Mouse (Mus musculus) limb, embryonic 11.5 days (tissue): ENCODE data around the gene Col23a1. TPM values are rescaled to one million over a fixed set of nuclear protein-coding genes. Genes with fewer than 3 reads are reported as not detected.

Experiments used
- ATAC-seq: fragments of 200-750 bp; cut with Nextera tagmentation; 2 replicates; pipeline ENCODE4 v1.8.0; 2017; ENCODE audit warnings: low read depth; ENCODE audit not compliant: insufficient number of reproducible peaks, low FRiP score, low TSS enrichment
- DNase-seq: peaks from one replicate; pipeline ENCODE4 v3.0.0-alpha.2; 2015; ENCODE audit warnings: low spot score
- H3K27ac ChIP-seq: fragments of 300-500 bp; sonication (generic); replicated peaks from 2 replicates; pipeline ENCODE4 v1.5.1; 2014; ENCODE audit warnings: low read depth, mild to moderate bottlenecking, low read length
- H3K27me3 ChIP-seq: fragments of 300-500 bp; sonication (generic); 2 replicates; pipeline ENCODE4 v1.6.1; 2014; ENCODE audit warnings: mild to moderate bottlenecking, low read length, mixed read lengths; ENCODE audit not compliant: control insufficient read depth, insufficient read depth
- H3K36me3 ChIP-seq: fragments of 300-500 bp; sonication (generic); 2 replicates; pipeline ENCODE4 v1.6.1; 2014; ENCODE audit warnings: mild to moderate bottlenecking, low read length, moderate library complexity, mixed read lengths; ENCODE audit not compliant: control insufficient read depth, insufficient read depth
- H3K4me1 ChIP-seq: fragments of 300-500 bp; sonication (generic); 2 replicates; pipeline ENCODE4 v1.6.1; 2014; ENCODE audit warnings: low read length, mixed read lengths; ENCODE audit not compliant: control insufficient read depth, insufficient read depth
- H3K4me2 ChIP-seq: fragments of 300-500 bp; sonication (generic); 2 replicates; pipeline ENCODE4 v1.6.1; 2014; ENCODE audit warnings: low read depth, mild to moderate bottlenecking, moderate library complexity; ENCODE audit not compliant: severe bottlenecking
- H3K4me3 ChIP-seq: fragments of 300-500 bp; sonication (generic); 2 replicates; pipeline ENCODE4 v1.5.1; 2014; ENCODE audit warnings: low read depth, low read length
- H3K9ac ChIP-seq: fragments of 300-500 bp; sonication (generic); 2 replicates; pipeline ENCODE4 v1.6.1; 2014; ENCODE audit warnings: mild to moderate bottlenecking, low read length
- H3K9me3 ChIP-seq: fragments of 300-500 bp; sonication (generic); 2 replicates; pipeline ENCODE4 v1.6.1; 2016; ENCODE audit warnings: low read length; ENCODE audit not compliant: control insufficient read depth
- WGBS: fragments of 180-500 bp; shearing (Covaris S2); extraction: QIAGEN DNeasy Blood & Tissue Kit; methylation state at CpG from one replicate; pipeline ENCODE4 v1.1.7; 2014; 5-methylcytosine and 5-hydroxymethylcytosine counted together
- polyA plus RNA-seq: library from polyadenylated mRNA; unstranded; fragments of >200 nt; fragmentation: Nextera tagmentation; extraction: Ambion mirVana; gene quantifications from 2 replicates; pipeline ENCODE4 v1.2.1, GENCODE M21; 2014

Col23a1 gene
- polyA plus RNA-seq, 1 experiment from 2014 or later = 21.1 TPM

DNA sequence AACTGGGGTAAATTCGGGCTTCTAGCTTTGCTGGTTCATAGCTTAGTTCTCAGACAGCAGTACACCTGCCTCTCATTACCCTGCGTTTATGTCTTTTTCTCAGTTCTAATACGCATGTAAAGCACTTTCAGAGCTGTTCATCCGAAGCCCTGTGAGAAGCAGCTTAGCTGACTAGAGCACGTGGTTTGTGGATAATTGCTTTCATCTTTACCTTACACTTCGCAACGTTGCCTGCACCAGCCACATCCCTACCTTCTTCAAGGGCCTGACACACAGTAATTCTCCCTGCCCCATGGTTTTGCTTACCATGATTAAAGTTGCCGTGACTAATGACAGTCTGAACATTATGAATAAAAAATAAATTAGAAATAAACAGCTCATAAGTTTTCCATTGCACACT is 22.1 kb downstream of the Col23a1 start:
- H3K4me2 ChIP-seq = no peak overlapping the region
- DNase-seq (no peak), ATAC-seq (no peak)
- H3K9me3 ChIP-seq = no peaks in the 10 kb centered on the region
- no peak overlapping the region for H3K4me3 ChIP-seq
- H3K4me1 ChIP-seq = 0 out of 2 replicates have a peak, but pooled peaks cover 7% of the 10 kb centered on the region
- 54% methylated on average over 8 of the region's 8 CpGs for WGBS
- H3K27ac ChIP-seq = no peak overlapping the region
- H3K9ac ChIP-seq = no peak overlapping the region
- no peaks in the 10 kb centered on the region for H3K36me3 ChIP-seq
- H3K27me3 ChIP-seq = no peaks in the 10 kb centered on the region

- Histone ChIP-seq H3K9me3 (no peaks in the 10 kb centered on the region), H3K27me3 (no peaks in the 10 kb centered on the region), H3K4me3 (no peak overlapping the region), H3K4me1 (0 out of 2 replicates have a peak, but pooled peaks cover 7% of the 10 kb centered on the region), H3K9ac (no peak overlapping the region), H3K4me2 (no peak overlapping the region), H3K27ac (no peak overlapping the region), H3K36me3 (no peaks in the 10 kb centered on the region)
- DNase-seq = no peak
- 84% methylated on average over 7 of the region's 7 CpGs for WGBS
- ATAC-seq = no peak
Observed at GRCm38 (mm10) chr11:51315991-51316810, 26.5 kb downstream of the Col23a1 start.

DNA sequence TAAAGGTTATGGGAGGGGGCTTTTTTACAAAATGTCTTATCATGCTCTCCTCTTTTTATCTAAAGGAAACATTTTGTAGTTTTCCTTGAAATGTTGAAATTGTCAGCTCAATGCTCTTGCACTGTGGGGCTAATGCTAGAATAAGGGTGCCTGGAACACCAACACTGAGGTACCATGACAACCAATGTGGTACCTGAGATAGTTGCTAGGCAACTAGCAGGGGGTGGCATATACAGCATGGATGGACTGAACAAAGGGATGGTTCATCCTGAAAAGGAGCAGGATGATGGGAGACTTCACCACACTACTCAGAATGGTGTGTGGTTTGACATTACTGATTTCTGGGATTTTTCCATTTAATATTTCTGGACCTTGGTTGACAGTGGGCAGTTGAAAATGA is 30.9 kb downstream of the Col23a1 start:
- H3K27ac ChIP-seq = no peak overlapping the region
- H3K4me1 ChIP-seq = no peaks in the 10 kb centered on the region
- H3K27me3 ChIP-seq = no peaks in the 10 kb centered on the region
- ATAC-seq (no peak), DNase-seq (no peak)
- H3K9me3 ChIP-seq = no peaks in the 10 kb centered on the region
- no peaks in the 10 kb centered on the region for H3K36me3 ChIP-seq
- no peak overlapping the region for H3K4me3 ChIP-seq
- H3K4me2 ChIP-seq = no peak overlapping the region
- H3K9ac ChIP-seq = no peak overlapping the region

GRCm38 (mm10) chr11:51326908-51327307 is 37.2 kb downstream of the Col23a1 start:
- Histone ChIP-seq H3K36me3 (no peaks in the 10 kb centered on the region), H3K4me2 (no peak overlapping the region), H3K9me3 (no peaks in the 10 kb centered on the region), H3K4me3 (no peak overlapping the region), H3K27me3 (no peaks in the 10 kb centered on the region), H3K27ac (no peak overlapping the region), H3K4me1 (0 out of 2 replicates have a peak, but pooled peaks cover 5% of the 10 kb centered on the region), H3K9ac (no peak overlapping the region)
- ATAC-seq (no peak), DNase-seq (no peak)
- 53% methylated on average over 6 of the region's 6 CpGs for WGBS

GRCm38 (mm10) chr11:51328387-51328942 is 38.7 kb downstream of the Col23a1 start:
- H3K36me3 ChIP-seq = no peaks in the 10 kb centered on the region
- H3K9ac ChIP-seq = no peak overlapping the region
- no peak overlapping the region for H3K4me3 ChIP-seq
- H3K4me2 ChIP-seq = no peak overlapping the region
- no peak overlapping the region for H3K27ac ChIP-seq
- no peak for ATAC-seq
- no peaks in the 10 kb centered on the region for H3K9me3 ChIP-seq
- WGBS = 88% methylated on average over 12 of the region's 12 CpGs
- DNase-seq = no peak
- H3K27me3 ChIP-seq = no peaks in the 10 kb centered on the region
- 0 out of 2 replicates have a peak, but pooled peaks cover 5% of the 10 kb centered on the region for H3K4me1 ChIP-seq

- Histone ChIP-seq H3K27ac (no peak overlapping the region), H3K4me2 (no peak overlapping the region), H3K4me1 (0 out of 2 replicates have a peak, but pooled peaks cover 5% of the 10 kb centered on the region), H3K27me3 (no peaks in the 10 kb centered on the region), H3K36me3 (no peaks in the 10 kb centered on the region), H3K9ac (no peak overlapping the region), H3K4me3 (no peak overlapping the region), H3K9me3 (no peaks in the 10 kb centered on the region)
- WGBS = 82% methylated on average over 11 of the region's 11 CpGs
- DNase-seq (no peak), ATAC-seq (no peak)
Observed at GRCm38 (mm10) chr11:51329837-51330714, 40.4 kb downstream of the Col23a1 start.

DNA sequence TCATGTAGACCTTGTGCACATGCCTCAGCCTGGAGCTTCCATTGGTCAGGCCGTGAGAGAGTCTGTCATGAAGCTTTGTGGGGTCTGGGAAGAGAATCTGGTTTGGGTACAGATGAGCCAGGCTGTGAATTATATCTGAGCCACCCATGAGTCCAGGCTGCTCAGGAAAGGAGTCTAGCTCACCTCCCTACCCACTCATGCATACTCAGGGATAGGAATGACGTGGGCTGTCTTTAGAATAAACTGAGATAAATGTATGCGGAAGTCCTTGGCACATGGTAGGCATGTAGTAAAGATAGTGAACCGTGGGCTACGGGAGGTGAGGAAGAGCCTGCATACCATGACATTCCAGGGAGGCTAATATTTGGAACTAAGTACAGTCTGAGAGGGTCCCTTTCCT is 44.3 kb downstream of the Col23a1 start:
- Histone ChIP-seq H3K4me1 (0 out of 2 replicates have a peak, but pooled peaks cover 3% of the 10 kb centered on the region), H3K27ac (no peak overlapping the region), H3K36me3 (no peaks in the 10 kb centered on the region), H3K27me3 (no peaks in the 10 kb centered on the region), H3K4me3 (no peak overlapping the region), H3K9ac (no peak overlapping the region), H3K9me3 (no peaks in the 10 kb centered on the region), H3K4me2 (no peak overlapping the region)
- 87% methylated on average over 5 of the region's 5 CpGs for WGBS
- ATAC-seq (no peak), DNase-seq (no peak)

- H3K36me3 ChIP-seq = no peaks in the 10 kb centered on the region
- H3K9ac ChIP-seq = no peak overlapping the region
- H3K4me1 ChIP-seq = 0 out of 2 replicates have a peak, but pooled peaks cover 6% of the 10 kb centered on the region
- 88% methylated on average over 6 of the region's 6 CpGs for whole genome bisulfite sequencing
- no peak overlapping the region for H3K4me3 ChIP-seq
- no peak overlapping the region for H3K27ac ChIP-seq
- no peak overlapping the region for H3K4me2 ChIP-seq
- no peaks in the 10 kb centered on the region for H3K27me3 ChIP-seq
- H3K9me3 ChIP-seq = no peaks in the 10 kb centered on the region
- DNase-seq (no peak), ATAC-seq (no peak)
Observed at GRCm38 (mm10) chr11:51337585-51337984, 47.9 kb downstream of the Col23a1 start.
